Mouse (Mus musculus): ENCODE measurements around the gene Raet1d. TPM values are rescaled to one million over a fixed set of nuclear protein-coding genes. Genes with fewer than 3 reads are reported as not detected.
"Not testable (repeated sequence)": the region's sequence is repeated elsewhere in the genome, so short reads cannot be mapped to it uniquely, and the experiment has no call there.

The Raet1d gene
- under 1 TPM in 1 of 4 experiments, not detected in 3; 0.25 TPM for total RNA-seq (2022)

DNA sequence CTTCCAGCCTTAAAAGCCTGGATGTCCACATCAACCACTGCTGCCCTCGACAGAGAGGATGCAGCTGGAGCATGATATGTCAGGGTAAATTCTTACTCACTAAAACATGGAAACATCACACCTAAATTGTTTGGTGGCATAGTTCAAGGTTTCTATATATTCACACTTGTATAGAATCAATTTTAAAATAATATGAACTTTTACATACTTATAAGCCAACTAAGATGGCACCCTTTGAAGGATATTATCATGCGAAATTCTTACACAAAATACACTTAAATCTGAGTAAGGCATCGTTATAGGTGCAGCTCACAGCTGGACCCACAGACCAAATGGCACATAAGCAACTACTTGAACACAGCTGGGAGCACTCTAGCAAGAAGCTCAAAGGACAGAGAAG lies at the start of gene Raet1d:
Gene Raet1d (plus strand): TSS at position 301 of the 400 bp plus-strand sequence.
- DNase-seq (ENCODE audit: low spot score in 2 of 2) = not testable (repeated sequence)

DNA sequence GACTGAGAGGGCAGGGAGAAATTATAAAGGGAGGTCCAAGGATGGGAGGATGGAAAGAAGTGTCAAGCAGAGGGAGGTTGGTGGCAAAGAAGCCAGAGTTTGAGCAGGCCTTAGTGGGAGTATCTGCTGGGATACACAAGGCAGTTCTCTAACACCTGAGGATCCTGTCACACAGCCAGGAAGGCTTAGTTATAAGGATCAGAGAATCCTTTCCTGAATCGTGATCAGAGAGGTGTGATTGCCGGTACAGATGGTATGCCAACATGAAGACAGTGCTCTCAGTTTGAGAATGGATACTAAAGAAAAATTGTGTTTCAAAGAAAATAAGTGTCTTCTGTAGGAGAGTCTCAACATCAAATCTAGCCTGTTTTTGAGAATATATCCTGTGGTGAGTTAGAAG lies 37.5 kb upstream of the Raet1d start:
- peak in 1 of 2 experiments; percentile 8 for DNase-seq (ENCODE audit: low spot score in 2 of 2)

DNA sequence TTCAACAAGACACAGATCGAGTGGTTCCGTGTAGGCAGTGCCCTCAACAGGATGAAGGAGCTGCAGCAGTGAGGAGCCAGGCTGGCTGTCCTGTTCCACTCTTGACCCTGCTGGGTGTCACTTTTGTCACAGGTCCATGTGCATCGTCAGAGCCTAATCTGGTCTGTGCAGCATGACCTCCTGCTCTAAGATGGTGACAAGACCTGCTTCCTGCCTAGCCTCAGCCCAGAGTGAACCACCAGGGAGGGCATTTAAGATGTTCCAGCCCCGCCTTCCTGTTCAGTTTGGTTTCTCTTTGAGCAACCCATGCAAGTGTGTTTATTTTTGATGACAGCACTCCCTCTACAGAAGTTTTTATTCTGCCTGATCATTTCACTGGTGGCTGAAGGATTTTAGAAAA lies 14.6 kb upstream of the Raet1d start:
- DNase-seq (ENCODE audit: low spot score in 2 of 2) = not testable (repeated sequence)

DNA sequence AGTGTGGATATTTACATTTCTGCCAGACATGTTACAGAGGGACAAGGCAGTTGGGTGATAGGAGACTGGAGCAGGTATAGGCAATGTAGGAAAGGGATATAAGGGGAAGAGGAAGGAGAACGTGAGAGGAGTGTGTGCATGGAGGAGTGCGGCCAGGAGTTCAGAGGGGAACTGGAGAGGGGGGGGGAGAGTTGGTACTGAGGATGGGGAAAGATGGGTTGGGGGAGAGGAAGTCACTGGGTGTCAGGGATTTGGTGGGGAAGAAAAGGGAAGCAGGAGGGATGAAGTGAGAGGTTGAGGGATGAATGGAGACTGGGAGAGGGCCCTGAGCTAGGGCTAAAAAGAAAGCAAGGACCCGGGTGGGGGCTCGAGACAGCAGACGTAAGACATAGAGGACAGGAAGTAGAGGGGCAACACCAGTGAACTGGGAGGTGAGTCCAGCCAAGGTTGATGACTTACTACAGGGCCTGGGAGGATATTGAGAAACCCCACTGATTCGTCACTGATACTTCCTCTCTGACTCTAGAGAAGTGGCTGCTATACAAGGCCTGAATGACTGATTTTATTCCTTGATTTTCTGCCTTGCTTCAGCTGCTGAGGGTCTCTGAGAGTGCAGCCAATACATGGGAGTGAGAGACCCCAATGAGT lies 6.7 kb upstream of the Raet1d start:
- DNase-seq (ENCODE audit: low spot score in 2 of 2) = not testable (repeated sequence)

DNA sequence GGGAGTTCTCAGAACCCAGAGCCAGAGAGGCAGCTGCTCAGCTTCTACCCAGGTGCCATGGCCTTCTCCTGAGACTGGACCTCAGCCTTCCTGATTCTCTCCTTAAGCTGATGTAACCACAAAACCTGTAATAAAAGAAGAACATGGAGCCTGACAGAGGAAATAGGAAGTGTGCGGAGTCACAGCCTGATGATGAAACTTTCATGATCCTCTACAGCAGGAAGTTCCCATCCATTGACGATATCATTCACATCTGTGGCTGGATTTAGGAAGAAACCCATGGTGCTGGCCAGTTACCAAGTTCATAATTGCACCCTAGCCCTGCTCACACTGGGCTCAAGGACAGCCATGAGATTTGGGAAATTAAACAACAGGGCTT lies 6.2 kb upstream of the Raet1d start:
- DNase-seq (ENCODE audit: low spot score in 2 of 2) = not testable (repeated sequence)

DNA sequence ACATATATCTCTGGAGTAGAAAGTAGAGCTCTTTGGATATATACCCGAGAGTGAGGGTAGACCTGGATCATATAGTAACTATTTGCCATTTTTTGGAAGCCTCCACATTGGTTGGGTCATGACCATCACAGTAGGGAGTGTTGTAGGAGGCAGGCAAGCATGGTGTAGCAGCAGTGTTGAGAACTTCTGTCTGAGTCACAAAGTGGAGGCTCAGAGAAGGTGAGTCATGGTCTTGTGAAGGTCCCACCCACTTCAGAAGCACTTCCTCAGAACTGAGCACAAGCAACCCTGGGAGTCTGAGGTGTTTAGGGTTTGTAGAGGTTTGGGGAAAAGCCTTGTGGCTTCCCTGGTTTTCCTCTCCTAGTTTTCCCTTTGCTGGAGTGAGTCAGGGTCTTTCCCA lies 3.0 kb upstream of the Raet1d start:
- DNase-seq (ENCODE audit: low spot score in 2 of 2) = not testable (repeated sequence)

DNA sequence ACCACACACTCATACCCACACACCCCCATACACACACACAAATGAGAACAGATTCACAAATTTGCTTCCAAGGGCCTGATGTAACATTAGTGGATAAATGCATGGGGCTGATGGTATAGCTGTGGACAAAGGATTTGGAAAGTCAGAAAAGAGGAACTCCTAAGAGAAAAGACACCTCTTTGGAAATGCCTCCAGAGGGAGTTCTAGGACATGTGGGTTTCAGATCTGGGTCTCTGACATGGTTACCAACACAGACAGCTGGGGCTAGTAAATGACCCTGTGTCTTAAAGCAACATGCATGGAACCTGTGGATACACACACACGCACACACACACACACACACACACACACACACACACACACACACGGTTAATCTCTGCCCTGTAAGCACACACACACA lies 605 bp downstream of the Raet1d start:
- not testable (repeated sequence) for DNase-seq (ENCODE audit: low spot score in 2 of 2)

DNA sequence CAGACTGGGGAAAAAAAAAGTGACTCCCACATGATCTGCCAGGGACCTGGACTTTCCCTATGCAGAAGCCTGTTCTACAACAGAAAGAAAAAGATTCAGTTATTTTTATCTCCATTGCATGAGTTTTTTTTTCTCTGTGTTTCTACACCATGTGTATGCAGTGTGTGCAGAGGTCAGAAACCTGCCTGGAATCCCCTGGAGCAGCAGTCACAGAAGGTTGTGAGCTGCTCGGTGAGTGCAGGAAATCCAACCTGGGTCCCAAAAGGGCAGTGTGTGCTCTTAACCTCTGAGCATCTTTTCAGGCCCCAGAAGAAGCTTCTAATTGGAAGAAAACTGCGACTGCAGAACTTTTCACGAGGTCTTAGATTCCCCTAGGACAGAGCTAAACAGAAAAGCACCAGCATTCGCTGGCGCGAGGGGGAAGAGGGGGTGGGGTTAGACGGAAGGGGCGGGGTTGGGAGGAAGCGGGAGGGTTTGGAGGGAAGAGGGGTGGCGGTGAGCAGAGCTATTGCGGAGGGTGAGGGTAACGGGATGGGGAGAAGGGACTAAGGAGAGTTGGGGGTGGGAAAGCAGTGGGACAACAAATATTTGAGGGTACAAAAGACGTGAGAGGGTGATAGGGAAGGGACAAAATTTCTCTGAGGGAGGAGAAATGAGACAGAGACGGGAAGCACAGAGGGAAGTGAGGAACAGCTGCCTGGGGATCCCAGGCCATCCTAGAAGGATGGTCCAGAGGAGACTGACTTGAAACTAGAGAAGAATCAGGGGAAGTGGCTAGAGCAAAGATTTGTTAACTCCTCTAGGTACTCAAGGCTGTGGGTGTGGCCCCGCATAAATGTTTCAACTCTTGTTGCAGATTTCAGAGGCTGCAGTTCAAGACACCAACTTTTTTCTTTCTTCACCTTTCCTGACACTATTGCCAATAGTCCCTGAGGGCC lies 1.3 kb downstream of the Raet1d start:
- DNase-seq (ENCODE audit: low spot score in 2 of 2) = not testable (repeated sequence)

DNA sequence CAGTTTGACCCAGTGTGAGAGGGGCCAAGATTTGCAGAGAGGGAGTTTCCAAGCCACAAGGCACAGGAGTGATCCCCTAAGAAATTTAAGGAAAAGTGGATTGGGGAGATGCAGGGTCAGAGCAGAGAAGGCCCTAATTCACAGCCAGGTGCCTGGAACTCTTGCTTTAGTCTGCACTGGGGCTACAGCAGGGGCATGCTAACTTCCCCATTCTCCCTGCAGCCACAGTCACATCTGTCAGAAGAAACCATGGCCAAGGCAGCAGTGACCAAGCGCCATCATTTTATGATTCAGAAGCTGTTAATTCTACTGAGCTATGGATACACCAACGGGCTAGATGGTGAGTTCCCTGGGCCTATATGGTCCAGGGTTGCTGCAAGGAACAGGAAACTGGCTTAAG lies 2.1 kb downstream of the Raet1d start:
- not testable (repeated sequence) for DNase-seq (ENCODE audit: low spot score in 2 of 2)

DNA sequence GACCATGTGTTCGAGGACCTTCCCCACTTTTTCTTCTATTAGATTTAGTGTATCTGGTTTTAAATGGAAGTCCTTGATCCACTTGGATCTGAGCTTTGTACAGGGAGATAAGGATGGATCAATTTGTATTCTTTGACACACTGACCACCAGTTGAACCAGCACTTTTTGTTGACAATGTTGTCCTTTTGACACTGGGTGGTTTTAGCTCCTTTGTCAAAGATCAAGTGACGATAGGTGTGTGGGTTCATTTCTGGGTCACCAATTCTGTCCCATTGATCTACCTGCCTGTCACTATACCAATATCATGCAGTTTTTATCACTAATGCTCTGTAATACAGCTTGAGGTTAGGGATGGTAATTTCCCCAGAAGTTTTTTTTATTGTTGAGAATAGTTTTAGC lies 4.6 kb downstream of the Raet1d start:
- DNase-seq (ENCODE audit: low spot score in 2 of 2) = not testable (repeated sequence)

DNA sequence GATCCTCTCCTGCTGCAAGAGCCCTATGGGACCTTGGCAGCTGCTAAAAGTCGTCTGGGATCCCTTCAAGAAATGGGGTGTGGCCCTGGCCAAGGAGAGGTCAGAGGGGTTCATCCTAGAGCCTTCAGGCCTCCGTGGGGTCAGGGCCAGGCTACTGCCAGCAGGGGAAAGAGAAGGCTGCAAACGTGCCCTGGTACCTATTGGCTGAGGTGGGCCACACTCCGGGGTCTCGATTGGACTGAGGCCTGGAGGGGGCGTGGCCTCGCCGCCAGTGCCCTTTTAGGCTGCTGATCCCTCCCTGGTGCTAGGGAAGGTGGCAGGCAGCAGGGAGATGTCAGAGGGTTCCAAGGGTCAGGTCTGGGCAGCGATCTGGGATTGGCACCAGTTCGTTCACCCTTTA lies 20.9 kb downstream of the Raet1d start:
- DNase-seq (ENCODE audit: low spot score in 2 of 2) = not testable (repeated sequence)

DNA sequence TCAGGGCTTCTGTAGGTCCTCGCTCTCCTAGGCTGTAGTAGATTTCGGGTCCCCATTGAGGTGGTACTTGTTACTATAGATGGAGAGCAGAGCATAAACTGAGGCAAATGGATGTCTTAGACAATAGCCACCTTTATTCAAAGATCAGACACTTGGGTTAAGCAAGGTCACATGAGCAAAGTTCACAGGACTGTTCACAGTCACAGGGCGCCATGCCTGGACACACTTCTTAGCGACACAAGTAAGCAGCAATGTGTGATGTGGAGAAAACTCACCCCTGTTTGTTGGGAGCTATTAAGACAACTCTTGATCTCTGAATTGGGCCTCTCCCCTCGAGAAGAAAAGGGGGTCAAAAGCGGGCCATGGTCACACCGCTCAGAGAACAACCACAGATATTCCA lies 29.8 kb downstream of the Raet1d start:
- DNase-seq (ENCODE audit: low spot score in 2 of 2) = not testable (repeated sequence)

DNA sequence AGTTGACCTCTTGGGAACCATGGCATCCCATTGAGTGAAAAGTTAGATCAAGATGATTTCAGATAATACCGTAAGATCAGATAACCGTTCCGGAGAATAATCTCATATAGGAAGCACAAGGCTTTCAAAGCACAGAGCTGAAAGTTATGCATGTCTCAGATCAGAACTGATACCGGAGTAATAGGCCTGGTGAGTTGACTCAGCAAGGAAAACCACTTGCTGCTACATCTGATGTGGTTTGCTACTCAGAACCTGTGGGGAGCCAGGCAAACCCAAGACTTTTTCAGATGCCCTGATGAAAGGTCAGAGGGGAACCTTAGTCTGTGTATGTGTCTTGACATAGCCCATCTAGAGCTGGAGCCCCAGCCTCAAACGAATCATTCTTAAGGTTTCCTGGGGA lies 31.3 kb downstream of the Raet1d start:
- DNase-seq (ENCODE audit: low spot score in 2 of 2) = not testable (repeated sequence)

DNA sequence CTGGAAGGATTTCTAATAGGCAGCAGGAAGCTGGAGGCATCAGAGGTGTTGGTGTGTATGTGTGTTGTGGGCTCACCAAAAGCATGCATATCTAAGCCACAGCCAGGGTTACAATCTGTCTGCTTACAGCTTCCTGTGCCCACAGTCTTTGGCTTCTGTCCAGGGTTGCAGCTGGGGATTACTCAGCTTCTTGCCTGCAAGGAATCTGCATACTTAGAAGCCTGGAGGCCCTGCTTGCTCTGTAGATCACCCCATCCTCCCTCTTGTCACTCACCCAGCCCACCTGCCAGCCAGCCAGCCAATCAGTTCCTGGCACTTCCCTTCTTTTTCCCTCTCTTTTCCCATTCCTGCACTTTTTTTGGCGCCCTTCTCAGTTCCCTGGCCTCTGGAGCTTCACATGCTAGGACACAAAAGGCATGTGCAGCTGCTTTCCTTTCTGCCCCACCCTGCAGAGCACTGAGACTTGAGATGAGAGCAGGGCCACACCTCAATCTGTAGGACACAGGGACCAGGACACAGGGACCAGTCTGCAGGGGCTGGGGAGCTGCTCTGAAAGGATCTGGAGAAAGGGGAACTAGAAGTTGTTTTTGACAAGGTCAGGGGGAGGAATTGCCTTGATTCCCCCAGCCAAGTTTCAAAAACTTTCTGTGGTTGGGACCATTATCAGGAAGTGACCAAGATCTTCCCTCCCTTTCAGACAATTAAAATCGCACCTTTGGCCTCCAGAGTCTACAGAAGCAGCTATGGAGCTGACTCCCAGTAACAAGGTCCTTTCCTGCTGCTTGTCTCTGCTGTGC lies 32.9 kb downstream of the Raet1d start:
- DNase-seq (ENCODE audit: low spot score in 2 of 2) = peak in 1 of 2 experiments; percentile 12

DNA sequence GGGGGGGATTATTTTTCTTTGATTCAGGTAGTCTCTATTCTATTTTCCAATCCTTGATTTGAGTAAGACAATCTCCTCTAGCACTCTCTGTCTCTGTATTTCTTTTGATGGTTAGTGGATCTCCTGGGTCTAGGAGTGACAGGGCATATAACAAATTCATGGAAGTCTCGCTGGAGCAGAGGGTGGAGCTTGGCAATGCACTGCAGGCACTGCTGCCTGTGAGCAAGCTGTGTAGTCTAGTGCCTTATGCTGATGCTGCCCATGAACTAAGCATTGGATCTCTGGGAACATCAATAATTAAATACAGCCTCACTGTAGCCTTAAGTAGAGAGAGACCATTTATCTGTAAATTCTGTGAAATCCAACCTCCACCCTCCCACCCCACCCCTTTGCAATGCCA lies 36.3 kb downstream of the Raet1d start:
- not testable (repeated sequence) for DNase-seq (ENCODE audit: low spot score in 2 of 2)

DNA sequence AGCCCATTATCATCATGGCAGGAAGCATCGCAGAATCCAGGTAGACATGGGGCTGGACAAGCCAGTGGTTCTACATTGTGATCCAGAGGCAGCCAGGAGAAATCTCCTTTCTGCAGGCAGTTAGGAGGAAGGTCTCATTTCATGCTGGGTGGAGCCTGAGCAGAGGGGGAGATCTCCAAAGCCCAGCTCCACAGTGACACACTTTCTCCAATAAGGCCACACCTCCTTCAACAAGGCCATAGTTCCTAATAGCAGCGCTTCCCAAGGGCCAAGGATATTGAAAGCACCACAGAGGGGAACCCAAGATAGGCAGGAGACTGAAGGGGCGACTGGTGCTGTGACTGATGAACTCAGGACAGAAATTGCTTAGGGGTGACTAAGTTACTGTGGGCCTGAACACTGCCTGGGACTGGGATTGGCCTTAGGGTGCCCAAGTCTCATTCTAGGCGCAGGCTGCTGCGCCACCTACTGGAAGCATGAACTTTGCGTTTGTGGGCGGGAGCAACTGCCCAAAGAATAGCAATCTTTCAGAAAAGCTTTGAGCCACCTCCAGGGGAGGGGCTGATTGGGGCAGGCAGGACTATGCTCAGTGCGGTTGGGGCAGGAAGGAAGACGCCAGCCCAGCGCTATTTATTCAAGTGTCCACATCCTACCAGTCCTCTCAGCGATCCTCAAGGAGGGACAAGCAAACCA lies 42.0 kb downstream of the Raet1d start:
- DNase-seq (ENCODE audit: low spot score in 2 of 2) = not testable (repeated sequence)

DNA sequence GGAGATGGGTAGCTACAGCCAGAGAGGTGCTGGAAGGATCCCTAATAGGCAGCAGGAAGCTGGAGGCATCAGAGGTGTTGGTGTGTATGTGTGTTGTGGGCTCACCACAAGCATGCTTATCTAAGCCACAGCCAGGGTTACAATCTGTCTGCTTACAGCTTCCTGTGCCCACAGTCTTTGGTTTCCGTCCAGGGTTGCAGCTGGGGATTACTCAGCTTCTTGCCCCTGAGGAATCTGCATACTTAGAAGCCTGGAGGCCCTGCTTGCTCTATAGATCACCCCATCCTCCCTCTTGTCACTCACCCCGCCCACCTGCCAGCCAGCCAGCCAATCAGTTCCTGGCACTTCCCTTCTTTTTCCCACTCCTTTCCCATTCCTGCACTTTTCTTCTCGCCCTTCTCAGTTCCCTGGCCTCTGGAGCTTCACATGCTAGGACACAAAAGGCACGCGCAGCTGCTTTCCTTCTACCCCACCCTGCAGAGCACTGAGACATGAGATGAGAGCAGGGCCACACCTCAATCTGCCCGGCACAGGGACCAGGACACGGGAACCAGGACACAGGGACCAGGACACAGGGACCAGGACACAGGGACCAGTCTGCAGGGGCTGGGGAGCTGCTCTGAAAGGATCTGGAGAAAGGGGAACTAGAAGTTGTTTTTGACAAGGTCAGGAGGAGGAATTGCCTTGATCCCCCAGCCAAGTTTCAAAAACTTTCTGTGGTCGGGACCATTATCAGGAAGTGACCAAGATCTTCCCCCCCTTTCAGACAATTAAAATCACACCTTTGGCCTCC lies 53.5 kb downstream of the Raet1d start:
- DNase-seq (ENCODE audit: low spot score in 2 of 2) = peak in 1 of 2 experiments; percentile 31
